ENCODE assay signal across 10 mouse cellular contexts in genomic region chr9:60234233-60235115, GRCm38 (mm10).
DNase-seq lines count a peak whose midpoint lies in the region; ATAC-seq and TF ChIP-seq lines count a peak whose summit lies in the region.
"Had no signal": no experiment of that assay in that cellular context is flagged by ENCODE, and none has a peak within 500 bp of the region (broad histone marks: within the 10 kb centered on the region; RNA-seq: fewer than 3 reads in every experiment).

No protein-coding gene starts in this region.

- H3K36me3 ChIP-seq in limb, embryonic 11.5 days (ENCODE audit: control insufficient read depth, insufficient read depth, low read length): no peaks in the 10 kb centered on the region
- H3K36me3 ChIP-seq in thymus, adult 2 months (ENCODE audit: control insufficient read depth, insufficient read depth, low read length): no peaks in the 10 kb centered on the region
- H3K36me3 ChIP-seq: liver, embryonic 13.5 days had no signal

- DNase-seq in ovary, postnatal 14 days (ENCODE audit: low spot score): peak; percentile 20
- no peak for DNase-seq in ovary, adult 18-20 months (ENCODE audit: low spot score)
- DNase-seq in forelimb bud, embryonic 11.5 days (ENCODE audit: low read depth, low spot score): peak; percentile 71
- peak; percentile 64 for DNase-seq in limb, embryonic 11.5 days (ENCODE audit: low spot score)
- no peak for DNase-seq in thymus, adult 2 months
- no peak for DNase-seq in ovary, postnatal 10 days (ENCODE audit: low spot score)
- DNase-seq: liver, embryonic 13.5 days; right cerebral cortex, postnatal 14 days had no signal

- peaks cover 37% of the 10 kb centered on the region for H3K4me1 ChIP-seq in limb, embryonic 11.5 days (ENCODE audit: control insufficient read depth, insufficient read depth, low read length)
- H3K4me1 ChIP-seq in thymus, adult 2 months (replicated peaks; ENCODE audit: control insufficient read depth, insufficient read depth, low read length): no peaks in the 10 kb centered on the region

- H3K9me3 ChIP-seq in limb, embryonic 11.5 days (ENCODE audit: control insufficient read depth, low read length): no peaks in the 10 kb centered on the region
- H3K9me3 ChIP-seq: liver, embryonic 13.5 days had no signal

- no peak for TF ChIP-seq POLR2A in thymus, adult 2 months (IDR thresholded peaks at IDR 0.05; ENCODE audit: control insufficient read depth, extremely low read depth, insufficient read depth, low read length, poor library complexity)

- H3K4me2 ChIP-seq in limb, embryonic 11.5 days (ENCODE audit: low read depth, severe bottlenecking): no peak overlapping the region
- H3K4me2 ChIP-seq: liver, embryonic 13.5 days had no signal

- TF ChIP-seq CTCF in thymus, adult 2 months (IDR thresholded peaks at IDR 0.05; ENCODE audit: borderline replicate concordance, control insufficient read depth, extremely low read depth, insufficient read depth, low read length, poor library complexity): no peak

- peak; percentile 76 for ATAC-seq in limb, embryonic 11.5 days (ENCODE audit: insufficient number of reproducible peaks, low FRiP score, low TSS enrichment, low read depth)
- ATAC-seq in erythroblast, adult 5-6 weeks (replicated peaks; ENCODE audit: low FRiP score, poor library complexity, severe bottlenecking): no peak
- ATAC-seq: Patski had no signal

- no peak overlapping the region for H3K4me3 ChIP-seq in limb, embryonic 11.5 days (ENCODE audit: low read depth, low read length)
- H3K4me3 ChIP-seq in thymus, adult 2 months (ENCODE audit: control insufficient read depth, insufficient read depth, low read length): no peak overlapping the region
- H3K4me3 ChIP-seq: liver, embryonic 13.5 days had no signal

- no peaks in the 10 kb centered on the region for H3K27me3 ChIP-seq in limb, embryonic 11.5 days (ENCODE audit: control insufficient read depth, insufficient read depth, low read length)
- H3K27me3 ChIP-seq in thymus, adult 2 months (ENCODE audit: control insufficient read depth, insufficient read depth, low read length): no peaks in the 10 kb centered on the region
- H3K27me3 ChIP-seq: liver, embryonic 13.5 days; Patski had no signal

- WGBS in limb, embryonic 11.5 days: 18% methylated on average over 8 of the region's 8 CpGs
- 85% methylated on average over 8 of the region's 8 CpGs for WGBS in thymus, adult 2 months

- peak overlapping the region; percentile 83 for H3K27ac ChIP-seq in limb, embryonic 11.5 days (replicated peaks; ENCODE audit: low read depth, low read length)
- H3K27ac ChIP-seq in thymus, adult 2 months (ENCODE audit: control insufficient read depth, insufficient read depth, low read length): no peak overlapping the region
- H3K27ac ChIP-seq: liver, embryonic 13.5 days had no signal

- H3K9ac ChIP-seq in limb, embryonic 11.5 days (ENCODE audit: low read length): no peak overlapping the region
- H3K9ac ChIP-seq: liver, embryonic 13.5 days had no signal

Comparison
In these comparisons a context has a peak if more than half of its experiments do, and no peak if none do; other contexts are left out.
1. DNase-seq: peak in ovary, postnatal 14 days (single experiment), forelimb bud, embryonic 11.5 days (single experiment) and limb, embryonic 11.5 days (single experiment); none in ovary, adult 18-20 months (single experiment), thymus, adult 2 months (single experiment) and ovary, postnatal 10 days (single experiment).